Mouse (Mus musculus): ENCODE measurements at regions not wholly inside any gene's neighbourhood (a gene's known extent, or its start where the extent isn't known, plus 50 kb on each side); places are given as distances from the start of the nearest gene placed in this dataset.

DNA sequence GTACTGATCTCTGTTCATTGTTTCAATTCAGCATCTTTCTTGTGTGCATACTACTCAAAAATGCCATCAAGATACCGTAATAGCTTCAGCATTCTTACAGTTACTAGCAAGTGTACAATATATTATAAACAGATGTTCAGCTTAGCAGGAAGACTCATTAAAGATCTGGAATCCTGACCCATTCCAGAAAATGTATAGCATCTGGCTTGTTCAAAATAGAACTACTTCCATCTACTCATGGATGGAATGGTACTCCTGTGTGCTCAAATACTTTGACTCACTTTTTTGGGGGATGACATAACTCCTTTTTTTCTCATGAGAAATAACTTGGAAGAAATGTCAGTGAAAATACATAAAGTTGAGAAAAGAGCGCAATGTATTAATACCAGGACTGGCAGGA, 291.2 kb upstream of the Manea start:
- DNase-seq (ENCODE audit: low read depth, low spot score): no peak

DNA sequence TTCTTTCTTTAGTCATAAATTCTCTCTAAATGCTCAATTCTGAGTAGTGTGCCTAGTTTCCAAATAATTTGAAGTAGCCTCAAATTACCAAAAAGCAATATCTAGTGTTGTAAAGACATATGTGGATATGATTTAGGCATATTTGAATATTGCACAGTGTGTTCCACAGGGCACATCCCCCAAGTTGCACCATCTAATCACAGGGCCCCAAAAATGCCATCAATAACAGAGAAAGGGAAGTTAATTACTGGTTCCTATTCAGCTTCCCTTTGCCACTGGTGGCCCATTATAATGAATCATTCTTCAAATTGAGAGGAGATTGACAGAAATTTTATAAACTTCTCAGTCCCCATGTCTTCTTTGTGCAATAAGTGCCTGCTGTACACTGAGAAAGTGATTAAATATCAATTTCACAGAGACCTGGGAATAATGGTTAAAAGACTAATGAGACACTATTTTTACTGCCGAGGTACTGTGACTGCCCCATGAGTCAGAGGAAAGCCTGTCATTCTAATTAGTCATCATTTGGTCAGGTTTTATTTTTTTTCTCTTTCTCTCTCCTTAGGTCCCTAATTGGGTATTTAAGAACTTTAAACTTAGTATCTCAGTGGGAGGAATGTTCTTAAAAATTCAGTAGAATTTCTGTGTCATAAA, 284.0 kb upstream of the Manea start:
- DNase-seq (ENCODE audit: low read depth, low spot score): no peak

DNA sequence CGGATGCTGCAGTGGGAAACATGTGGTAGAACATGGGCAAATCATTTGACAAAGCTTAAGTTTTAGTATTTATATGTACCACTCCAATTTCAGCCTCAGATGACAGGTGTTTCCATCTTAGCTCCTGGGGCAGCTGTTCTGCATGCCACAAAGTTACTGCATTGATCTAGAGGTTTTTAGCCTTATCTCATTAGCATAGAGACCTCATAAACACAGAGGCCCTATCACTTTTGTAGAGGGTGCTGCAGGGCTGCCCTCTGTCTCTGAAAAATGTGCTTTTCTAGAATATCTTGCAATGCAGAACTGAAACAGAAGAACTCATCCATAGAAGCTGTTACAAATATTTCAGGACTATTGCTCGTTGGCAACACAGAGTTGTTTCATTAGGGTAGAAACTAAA, 283.0 kb upstream of the Manea start:
- no peak for DNase-seq (ENCODE audit: low read depth, low spot score)

DNA sequence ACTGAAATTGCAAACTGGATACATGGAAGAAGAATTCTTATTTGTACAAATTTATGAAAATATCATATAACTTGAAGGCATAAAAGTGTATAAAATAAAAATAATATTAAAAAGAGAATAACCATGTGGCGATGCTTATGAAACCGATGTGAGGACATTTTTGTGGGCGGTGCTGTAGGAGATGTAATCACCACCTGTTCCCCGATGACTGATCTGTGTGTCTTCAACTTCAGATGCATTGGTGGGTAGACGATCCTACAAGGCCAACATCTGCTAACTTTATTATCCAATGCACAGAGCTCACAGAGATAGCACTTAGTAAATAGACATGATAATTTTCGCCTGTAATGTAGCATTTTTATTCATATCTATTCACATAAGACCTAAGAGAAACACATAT, 281.1 kb upstream of the Manea start:
- no peak for DNase-seq (ENCODE audit: low read depth, low spot score)

DNA sequence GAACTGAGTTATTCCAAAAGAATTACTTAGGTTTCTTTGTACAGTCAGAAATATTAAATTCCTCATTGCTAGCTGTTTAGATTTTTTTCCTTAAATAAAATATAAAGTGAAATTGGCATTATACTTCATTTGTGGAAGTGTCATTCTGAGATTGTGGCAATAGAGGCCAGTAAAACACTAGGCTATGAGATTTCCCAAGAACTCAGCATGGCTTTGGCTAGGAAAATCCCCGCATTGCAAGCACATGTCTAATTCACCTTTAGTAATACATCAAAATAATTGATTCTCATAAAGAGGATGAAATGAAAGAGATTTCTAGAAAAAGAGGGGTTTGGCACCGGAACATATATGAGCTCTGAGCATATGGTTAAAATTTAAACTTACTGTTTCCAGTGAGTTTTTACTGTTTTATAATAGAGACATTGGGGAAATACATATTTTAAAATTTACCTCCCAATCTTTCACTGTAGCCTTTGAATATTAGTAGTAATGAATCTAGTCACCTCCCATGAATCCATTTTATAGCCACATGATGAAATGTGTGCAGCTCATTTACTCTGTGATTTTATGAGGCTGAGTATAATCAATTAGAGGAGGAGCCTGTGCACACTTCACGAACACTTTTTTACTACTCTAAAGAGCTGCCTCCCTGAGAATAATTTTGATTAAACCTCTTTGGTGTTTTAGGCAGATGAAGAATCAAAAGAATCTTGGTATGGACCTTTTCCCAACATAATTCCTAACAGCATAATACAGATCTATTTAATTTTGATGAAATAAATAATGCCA, 242.6 kb upstream of the Manea start:
- DNase-seq (ENCODE audit: low read depth, low spot score): no peak

DNA sequence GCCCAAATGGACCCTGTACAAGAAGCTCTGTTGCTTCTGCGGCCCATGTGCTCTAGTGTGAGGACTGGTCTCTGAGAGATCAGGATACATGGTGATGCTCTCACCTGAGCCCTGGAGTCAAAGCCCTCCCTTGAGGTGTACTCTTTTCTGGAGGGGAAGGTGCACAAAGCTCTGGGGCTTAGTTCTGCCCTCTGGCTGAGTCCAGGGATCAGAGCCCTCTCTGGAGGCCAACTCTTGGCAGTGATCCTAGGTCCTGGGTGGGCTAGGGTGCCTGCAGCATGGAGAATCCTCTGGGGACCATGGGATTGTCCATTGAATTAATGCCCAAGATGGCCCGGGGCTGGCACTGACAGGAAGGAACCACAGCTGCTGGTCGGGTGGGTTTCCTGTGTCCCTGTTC, 209.0 kb upstream of the Manea start:
- no peak for DNase-seq (ENCODE audit: low read depth, low spot score)

DNA sequence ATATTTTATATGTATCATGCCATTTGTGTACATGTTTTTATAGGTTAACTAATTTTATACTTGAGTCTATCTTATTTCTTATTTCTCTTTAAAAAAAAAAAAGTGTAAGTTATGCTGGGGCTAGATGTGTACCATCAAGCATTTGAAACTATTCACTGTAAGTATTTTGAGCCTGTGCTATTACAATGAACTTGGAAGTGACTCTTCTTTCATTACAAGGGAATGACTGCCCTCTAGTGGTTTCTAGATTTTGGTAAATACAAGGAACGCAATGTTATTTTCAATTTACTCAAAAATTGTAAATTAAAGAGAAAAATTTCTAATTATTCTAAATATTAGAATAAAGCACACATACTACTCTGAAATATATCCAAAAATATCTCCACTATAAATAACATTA, 197.1 kb upstream of the Manea start:
- DNase-seq (ENCODE audit: low read depth, low spot score): peak; percentile 4

DNA sequence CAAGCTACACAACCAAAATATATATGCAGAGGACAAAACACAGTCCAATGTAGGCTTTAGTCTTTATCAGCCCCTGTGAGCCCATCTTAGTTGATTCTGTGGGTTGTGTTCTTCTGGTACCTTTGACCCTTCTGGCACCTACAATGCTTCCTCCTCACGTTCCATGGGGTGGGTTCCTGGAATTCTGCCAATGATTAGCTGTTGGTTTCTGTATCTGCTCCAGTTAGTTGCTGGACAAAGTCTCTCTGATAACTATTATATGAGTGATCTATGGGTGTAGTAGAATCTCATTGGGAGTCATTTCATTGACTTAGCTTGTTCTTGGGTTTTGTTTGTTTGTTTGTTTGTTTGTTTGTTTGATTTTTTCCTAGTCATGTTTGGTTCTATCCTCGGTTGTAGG, 195.8 kb upstream of the Manea start:
- DNase-seq (ENCODE audit: low read depth, low spot score): no peak

DNA sequence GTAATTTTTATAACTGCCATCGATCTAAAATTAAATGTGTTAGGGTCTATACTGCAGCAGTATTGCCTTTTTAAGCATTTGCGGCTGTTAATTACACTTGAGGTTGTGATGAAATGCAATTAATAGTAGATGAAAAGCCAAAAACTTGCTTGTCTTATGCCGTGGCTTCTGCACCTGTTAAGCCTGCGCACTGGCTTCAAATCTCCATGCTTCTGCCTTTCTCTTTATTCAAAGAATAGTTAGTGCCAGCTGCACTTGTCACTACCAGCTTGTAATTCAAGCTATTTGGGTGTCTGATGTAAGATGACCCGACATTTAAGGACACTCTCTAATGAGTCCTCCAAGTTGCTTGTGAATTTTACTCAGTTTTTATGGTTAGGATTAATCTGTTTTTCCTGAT, 161.3 kb upstream of the Manea start:
- no peak for DNase-seq (ENCODE audit: low read depth, low spot score)

DNA sequence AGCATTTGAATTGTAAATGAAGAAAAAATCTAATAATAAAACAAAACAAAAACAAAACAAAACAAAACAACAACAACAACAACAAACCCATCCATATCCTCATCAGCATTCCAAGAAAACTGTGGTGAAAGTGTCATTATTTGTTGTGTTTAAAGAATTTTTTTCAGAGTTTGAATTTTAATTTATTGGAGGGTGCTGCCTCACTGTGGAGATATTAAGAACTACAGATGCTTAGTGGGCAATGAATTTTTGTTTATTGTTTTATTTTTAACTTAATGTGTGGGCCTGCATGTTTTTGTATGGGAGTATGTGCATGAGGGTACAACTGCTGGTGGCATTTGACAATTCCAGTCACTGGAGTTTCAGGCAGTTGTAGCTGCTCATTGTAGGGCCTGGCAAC, 147.6 kb upstream of the Manea start:
- no peak for DNase-seq (ENCODE audit: low read depth, low spot score)

DNA sequence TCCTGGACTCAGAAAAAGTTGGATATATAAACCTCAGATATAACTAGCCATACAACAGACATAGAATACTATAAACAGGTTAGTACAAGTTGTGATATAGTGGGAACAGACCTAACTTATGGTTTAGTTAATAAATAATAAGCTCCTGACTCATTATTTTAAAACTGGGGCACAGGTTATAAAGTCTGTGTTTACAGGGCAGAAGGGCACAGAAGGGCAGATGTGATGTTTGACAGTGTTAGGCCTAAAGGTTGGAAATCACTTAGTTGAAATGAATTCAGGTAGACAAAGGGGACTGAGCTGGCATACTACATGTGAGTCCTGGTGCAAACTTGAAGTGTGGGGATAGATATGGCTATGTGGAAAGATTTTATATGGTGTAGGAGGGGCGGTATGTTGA, 128.2 kb upstream of the Manea start:
- DNase-seq (ENCODE audit: low read depth, low spot score): no peak

DNA sequence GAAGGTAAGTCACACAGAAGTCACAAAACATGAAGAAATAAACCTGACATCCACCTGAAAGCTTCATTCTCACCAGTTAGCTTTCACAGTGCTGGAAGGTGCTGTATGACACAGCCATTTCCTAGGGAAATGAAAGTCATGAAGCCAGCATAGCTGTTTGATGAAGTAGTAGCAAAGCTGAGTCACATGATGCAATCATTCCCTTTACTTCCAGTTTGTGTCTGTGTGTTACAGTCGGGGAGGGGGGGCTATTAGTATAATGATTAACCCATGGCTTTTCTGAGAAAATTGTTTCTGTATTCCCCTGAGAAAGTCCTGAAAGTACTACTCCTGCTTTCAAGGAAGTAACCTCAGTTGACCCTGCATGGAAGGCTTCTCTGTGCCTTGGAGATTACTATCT, 94.8 kb upstream of the Manea start:
- no peak for DNase-seq (ENCODE audit: low read depth, low spot score)

DNA sequence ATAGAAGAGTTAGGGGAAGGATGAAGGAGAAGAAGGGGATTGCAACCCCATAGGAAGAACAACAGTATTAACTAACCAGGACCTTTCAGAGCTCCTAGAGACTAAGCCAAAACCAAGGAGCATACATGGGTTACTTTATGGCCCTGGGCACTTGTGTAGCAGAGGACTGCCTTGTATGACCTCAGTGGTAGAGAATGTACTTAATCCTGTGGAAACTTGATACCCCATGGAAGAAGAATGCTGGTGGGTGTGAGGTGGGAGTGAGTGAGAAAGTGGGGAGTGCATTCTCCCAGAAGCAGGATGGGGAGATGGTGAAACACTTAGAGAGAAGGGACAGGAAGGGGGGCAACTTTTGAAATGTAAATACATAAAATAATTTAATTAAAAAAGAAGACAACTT, 75.4 kb upstream of the Manea start:
- DNase-seq (ENCODE audit: low read depth, low spot score): no peak

DNA sequence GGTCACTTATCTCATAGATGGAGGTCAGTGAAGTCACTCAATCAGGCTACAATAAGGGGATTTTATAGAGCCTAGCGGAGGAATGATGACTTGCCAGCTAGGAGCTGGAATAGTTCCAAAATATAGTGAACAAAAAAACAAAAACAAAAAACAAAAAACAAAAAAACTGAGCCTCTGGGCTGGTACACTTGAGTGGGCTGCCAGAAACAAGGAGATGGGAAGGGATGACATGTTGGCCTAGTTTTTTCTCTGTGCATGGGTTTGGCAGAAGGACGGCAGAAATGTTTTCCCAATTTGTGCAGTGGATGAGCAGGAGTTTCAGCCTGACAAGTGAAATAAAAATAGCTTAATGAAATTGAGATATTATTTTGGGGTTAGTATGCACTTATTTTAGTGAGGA, 57.6 kb upstream of the Manea start:
- DNase-seq (ENCODE audit: low read depth, low spot score): no peak

DNA sequence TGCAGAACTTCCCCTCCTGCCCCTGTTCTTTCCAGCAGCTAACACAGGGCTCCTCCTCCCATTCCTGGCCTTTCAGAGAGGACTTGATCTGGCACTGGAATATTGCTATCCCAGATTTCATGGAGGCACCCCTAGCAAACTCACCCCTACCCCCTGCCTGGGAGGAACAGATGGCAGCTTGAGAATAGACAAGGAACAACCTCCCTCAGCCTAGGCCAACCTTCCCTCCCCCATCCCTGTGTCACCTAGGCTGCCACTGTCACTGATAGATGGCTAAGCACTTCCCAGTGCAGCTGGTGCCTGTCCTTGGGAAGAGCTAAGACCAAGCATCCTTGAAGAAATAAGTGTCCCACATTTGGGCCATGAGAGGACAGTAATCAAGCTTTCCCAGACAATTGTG, 55.5 kb upstream of the Manea start:
- no peak for DNase-seq (ENCODE audit: low read depth, low spot score)

All from CD4-positive helper T cell, adult 2 months (primary cell).